Mouse (Mus musculus) neutrophil, adult 5-6 weeks (primary cell): ENCODE measurements around the gene Acbd3. TPM values are rescaled to one million over a fixed set of nuclear protein-coding genes. Genes with fewer than 3 reads are reported as not detected.

ENCODE experiments used
- ATAC-seq: fragments of 151-379, 151-347 bp; 2 replicates; pipeline ENCODE4 v1.8.0; 2017; ENCODE audit warnings: mild to moderate bottlenecking, moderate TSS enrichment; ENCODE audit not compliant: insufficient number of reproducible peaks, poor library complexity, low FRiP score, severe bottlenecking; ENCODE audit errors: extremely low read depth
- total RNA-seq: library from RNA; stranded (forward); fragments of 200-1000 nt; gene quantifications from 2 replicates; pipeline ENCODE4 v1.2.3, GENCODE M21; 2017

The Acbd3 gene
- total RNA-seq, 1 experiment from 2014 or later, result 91.6 TPM

GRCm38 (mm10) chr1:180757252-180757955 is 31.6 kb downstream of the Acbd3 start:
- ATAC-seq, result no peak

DNA sequence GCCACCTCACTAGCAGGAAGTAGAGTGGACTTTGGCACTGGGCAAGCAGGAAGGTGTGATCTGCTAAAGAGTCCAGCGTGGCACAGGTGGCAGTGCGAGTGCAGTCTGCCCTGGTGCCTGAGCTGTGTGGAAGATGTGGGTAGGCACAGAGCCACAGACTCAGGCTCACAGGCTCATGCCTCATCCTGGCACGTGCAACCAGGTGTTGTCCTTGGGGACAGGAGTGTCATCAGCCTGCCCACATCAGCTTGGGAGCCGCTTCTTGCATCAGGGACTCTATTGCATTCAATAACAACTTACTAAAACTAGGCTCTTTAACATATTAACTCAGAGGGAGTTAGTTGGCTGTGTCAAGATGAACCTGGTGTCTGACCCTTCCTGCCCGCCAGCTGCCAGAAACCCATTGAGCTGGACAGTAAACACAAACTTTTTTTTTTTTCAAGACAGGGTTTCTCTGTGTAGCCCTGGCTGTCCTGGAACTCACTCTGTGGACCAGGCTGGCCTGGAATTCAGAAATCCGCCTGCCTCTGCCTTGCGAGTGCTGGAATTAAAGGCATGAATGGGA is 32.2 kb downstream of the Acbd3 start:
- ATAC-seq, result no peak

DNA sequence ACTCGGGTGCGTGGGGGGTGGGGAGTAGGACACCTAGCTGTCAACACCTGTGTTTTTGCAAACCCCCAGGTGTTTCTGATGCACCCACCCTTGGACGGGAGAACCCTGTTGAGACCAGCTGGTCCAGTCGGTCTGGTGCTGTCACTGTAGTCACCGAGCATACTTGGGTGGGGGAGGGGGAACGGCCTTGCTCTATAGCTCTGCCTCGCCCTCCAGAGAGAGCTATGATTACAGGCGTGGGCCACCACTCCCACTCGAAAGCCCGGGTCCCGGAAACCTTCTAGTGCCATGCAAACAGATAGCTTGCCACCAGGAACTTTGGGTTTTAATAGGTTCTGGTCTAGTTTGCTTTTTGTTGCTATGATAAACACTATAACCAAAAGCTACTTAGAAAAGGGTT is 36.3 kb downstream of the Acbd3 start:
- no peak for ATAC-seq

DNA sequence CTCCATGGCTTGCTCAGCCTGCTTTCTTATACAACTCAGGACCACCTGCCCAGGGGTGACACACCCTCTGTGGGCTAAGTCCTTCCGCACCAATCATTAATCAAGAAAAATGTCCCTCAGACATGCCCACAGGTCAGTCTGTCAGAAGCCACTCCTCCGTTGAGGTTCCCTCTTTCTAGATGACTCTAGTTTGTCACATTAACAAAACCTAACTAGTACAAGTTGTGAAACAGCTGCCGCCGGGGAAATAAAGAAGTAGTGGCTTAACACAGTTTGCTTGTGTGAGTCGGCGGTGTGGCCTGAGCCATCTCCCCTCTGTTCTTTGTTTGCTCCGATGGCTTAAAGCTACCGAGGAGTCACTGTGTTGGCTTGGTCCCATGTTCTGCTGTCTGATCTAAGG is 36.8 kb downstream of the Acbd3 start:
- peak; percentile 54 for ATAC-seq

- ATAC-seq, result no peak
Measured at GRCm38 (mm10) chr1:180763307-180763706, 37.5 kb downstream of the Acbd3 start.

DNA sequence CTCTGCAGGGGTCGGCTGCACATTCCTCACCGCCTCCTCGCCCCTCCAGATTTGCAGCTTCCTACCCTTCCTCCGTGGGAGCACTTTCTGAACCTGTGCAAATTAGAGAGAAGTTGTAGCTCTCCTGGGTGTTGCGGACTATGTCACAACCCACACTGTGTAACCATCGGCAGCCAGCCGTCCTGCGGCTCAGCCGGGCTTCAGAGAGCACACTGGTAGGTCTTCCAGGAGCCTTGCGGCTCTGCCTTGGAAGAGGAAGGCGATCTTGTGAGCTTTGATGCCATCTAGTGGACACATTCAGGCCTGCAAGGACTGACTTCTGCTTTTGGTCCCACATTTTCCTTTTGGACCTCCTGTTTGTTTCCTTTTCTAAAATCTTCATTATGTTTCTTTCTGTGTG is 38.0 kb downstream of the Acbd3 start:
- ATAC-seq, result peak; percentile 71

GRCm38 (mm10) chr1:180765393-180765792 is 39.5 kb downstream of the Acbd3 start:
- no peak for ATAC-seq

DNA sequence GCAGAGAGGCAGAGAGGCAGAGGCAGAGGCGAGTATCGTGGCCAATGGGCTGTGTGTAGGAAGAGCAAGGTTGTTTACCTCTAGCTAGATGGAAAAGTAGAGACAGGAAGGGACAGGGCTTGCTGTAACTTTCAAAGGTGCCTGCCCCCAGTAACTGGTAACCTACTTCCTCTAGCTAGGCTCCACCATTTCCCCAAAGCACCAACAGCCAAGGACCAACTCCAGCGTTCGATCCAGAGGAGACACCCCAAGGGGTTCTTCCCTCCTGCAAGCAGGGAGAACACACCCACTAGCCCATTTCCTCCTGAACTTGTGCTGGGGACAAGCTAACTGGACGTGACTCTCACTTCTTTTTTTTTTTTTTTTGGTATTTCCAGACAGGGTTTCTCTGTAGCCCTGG is 40.7 kb downstream of the Acbd3 start:
- ATAC-seq, result peak; percentile 7; the same call in 1 of the 2 replicates

DNA sequence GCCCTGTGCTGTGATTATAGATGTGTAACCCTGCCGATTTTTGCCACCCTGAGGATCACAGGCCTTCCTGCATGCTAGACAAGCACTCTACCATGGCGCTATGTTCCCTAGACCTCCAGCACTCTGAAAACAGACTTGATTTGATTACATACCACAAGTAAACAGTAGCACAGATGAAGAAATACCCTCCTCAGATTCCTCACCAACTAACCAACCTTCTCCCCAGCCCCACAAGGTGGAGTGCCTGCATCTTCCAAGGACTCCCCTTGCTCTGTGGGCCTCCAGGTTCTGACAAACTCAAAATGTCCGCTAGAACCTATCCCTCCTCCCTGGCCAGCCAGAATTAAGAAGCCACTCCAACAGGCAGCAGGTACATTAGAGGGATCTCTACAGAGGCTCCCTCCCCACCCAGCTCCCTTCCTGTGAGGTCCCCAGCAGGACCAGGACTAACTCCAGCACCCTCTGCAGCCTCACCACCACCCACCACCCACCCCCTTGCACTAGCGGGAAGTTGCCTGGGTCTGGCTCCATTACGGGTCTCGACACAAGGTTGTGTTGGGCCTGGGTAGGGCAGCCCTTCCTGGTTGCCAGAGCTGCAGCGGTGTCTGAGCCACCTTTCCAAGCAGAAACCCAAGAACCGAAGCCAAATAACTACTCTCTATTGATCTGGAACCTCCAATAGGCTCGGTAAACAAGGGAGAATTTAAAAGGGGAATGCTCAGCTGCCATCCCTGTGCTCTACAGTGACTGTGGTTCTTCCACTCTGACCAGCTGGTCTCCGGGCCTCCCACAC is 41.9 kb downstream of the Acbd3 start:
- no peak for ATAC-seq

GRCm38 (mm10) chr1:180768334-180769168 is 42.7 kb downstream of the Acbd3 start:
- peak; percentile 61 for ATAC-seq

DNA sequence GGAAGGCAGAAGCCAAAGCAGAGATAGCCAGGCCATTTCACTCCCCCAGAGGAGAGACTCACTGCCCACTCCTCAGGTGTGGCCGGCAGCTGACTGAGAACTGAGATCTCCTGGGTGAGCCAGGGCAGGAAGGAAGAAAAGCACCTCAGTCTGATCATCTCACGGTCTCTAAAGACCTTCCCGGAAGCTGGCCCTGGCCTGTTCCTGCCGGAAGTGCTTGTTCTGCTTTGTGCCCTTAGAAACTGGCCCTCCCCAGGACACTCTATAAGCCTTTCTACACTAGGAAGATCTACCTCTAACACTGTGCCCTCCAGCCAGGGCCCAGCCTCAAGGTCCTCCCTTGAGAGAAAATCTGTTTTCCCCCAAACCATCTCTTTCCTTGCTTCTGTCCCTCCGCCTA is 45.5 kb downstream of the Acbd3 start:
- ATAC-seq, result peak; percentile 24

DNA sequence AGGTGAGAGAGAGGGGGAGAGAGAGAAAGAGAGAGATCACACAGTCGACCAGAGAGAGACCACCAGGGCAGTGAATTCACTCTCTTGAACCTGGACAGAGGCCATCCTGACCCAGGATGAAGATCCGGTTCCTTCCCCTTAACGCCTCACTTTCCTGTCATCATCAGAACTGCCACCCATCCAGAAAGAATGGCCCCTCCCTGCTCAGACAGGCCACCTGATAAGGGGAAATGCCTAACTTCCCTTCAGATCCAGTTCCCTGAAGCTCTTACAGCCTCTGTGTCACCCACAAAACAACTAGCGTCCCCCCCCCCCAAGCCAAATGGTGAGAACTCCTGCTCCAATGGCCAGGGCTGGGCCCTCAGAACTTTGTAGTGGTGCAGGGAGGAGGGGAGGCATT is 45.9 kb downstream of the Acbd3 start:
- ATAC-seq, result peak; percentile 28; the same call in 1 of the 2 replicates

- no peak for ATAC-seq
Measured at GRCm38 (mm10) chr1:180772291-180772690, 46.4 kb downstream of the Acbd3 start.

DNA sequence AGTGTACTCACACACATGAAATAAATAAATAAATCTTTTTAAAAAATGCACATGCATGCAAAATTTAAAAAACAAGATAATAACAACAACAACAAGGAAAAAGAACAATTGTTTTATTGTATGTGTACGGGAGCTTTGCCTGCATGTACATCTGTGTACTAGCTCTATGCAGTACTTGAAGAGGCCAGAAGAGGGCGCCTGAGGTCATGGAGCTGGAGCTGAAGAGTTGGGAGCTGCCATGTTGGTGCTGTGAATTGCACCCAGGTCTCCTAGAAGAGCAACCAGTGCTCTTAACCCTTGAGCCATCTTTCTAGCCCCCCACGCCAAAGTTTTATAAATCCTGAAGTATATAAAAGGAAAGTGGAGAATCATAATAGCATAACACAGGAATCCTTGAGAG is 48.8 kb downstream of the Acbd3 start:
- no peak for ATAC-seq

GRCm38 (mm10) chr1:180775317-180775716 is 49.5 kb downstream of the Acbd3 start:
- ATAC-seq, result no peak

- no peak for ATAC-seq
Measured at GRCm38 (mm10) chr1:180775849-180776493, 50.1 kb downstream of the Acbd3 start.

DNA sequence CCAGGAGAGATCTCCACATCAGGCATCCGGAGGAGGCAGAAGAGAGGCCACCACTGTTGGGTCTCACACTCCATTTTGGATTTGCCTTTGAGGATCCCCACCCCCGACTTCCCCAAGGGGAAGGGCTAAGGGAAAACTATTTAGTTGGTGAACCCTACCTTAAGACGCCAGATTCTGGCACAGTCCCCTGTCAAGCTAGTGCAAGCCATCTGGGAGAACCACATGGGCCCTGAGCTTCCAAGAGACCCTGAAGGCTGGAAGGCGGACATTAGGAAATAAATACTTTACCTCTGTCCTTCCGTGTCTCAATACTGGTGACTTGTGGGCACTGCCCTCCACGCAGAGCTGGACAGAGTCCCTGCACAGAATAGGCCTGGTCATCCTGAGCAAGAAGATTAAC is 50.7 kb downstream of the Acbd3 start:
- no peak for ATAC-seq

DNA sequence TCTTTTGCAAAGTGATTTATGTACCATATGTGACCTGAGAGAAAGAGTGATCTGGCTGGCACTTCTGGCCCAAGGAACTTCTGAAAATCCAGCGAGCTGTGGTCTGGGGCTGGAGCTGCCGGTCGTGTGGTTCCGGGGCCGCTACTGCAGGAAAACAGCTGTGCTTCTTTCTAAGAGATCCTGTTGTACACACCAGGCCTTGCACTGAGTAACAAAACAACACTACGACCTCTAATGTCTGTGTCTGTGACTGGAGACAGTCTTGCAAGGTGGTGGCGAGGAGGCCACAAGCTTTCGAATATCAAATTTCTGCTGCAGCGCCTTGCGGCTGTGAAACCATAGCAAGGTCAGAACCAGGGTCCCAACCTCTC is 51.4 kb downstream of the Acbd3 start:
- no peak for ATAC-seq
